Mouse (Mus musculus) hindbrain, embryonic 11.5 days (tissue): ENCODE measurements around the gene Trpc4ap. TPM values are rescaled to one million over a fixed set of nuclear protein-coding genes. Genes with fewer than 3 reads are reported as not detected.

ENCODE experiments used
- ATAC-seq: fragments of 200-750 bp; cut with Nextera tagmentation; 2 replicates; pipeline ENCODE4 v1.8.0; 2017; ENCODE audit warnings: mild to moderate bottlenecking, moderate TSS enrichment, moderate library complexity; ENCODE audit not compliant: low FRiP score
- DNase-seq: peaks from one replicate; pipeline ENCODE4 v3.0.0-alpha.2; 2015; ENCODE audit warnings: low spot score
- H3K27ac ChIP-seq: fragments of 300-500 bp; sonication (generic); 2 replicates; pipeline ENCODE4 v1.5.1; 2014; ENCODE audit warnings: mild to moderate bottlenecking, low read depth, low read length
- H3K27me3 ChIP-seq: fragments of 300-500 bp; sonication (generic); 2 replicates; pipeline ENCODE4 v1.6.1; 2014; ENCODE audit warnings: mild to moderate bottlenecking, low read length, moderate library complexity, mixed read lengths; ENCODE audit not compliant: control insufficient read depth, insufficient read depth
- H3K36me3 ChIP-seq: fragments of 300-500 bp; sonication (generic); 2 replicates; pipeline ENCODE4 v1.6.1; 2014; ENCODE audit warnings: mild to moderate bottlenecking, low read length, moderate library complexity, mixed read lengths; ENCODE audit not compliant: control insufficient read depth, insufficient read depth
- H3K4me1 ChIP-seq: fragments of 300-500 bp; sonication (generic); replicated peaks from 2 replicates; pipeline ENCODE4 v1.6.1; 2014; ENCODE audit warnings: low read length, mixed read lengths; ENCODE audit not compliant: control insufficient read depth, insufficient read depth
- H3K4me2 ChIP-seq: fragments of 300-500 bp; sonication (generic); replicated peaks from 2 replicates; pipeline ENCODE4 v1.6.1; 2014; ENCODE audit warnings: mild to moderate bottlenecking, low read depth, low read length
- H3K4me3 ChIP-seq: fragments of 300-500 bp; sonication (generic); 2 replicates; pipeline ENCODE4 v1.5.1; 2014; ENCODE audit warnings: low read depth, low read length
- H3K9ac ChIP-seq: fragments of 300-500 bp; sonication (generic); 2 replicates; pipeline ENCODE4 v1.6.1; 2014; ENCODE audit warnings: low read depth, low read length
- H3K9me3 ChIP-seq: fragments of 300-500 bp; sonication (generic); 2 replicates; pipeline ENCODE4 v1.6.1; 2016; ENCODE audit warnings: low read length; ENCODE audit not compliant: control insufficient read depth
- WGBS: fragments of 180-500 bp; shearing (Covaris S2); extraction: QIAGEN DNeasy Blood & Tissue Kit; methylation state at CpG from one replicate; pipeline ENCODE4 v1.1.7; 2014; 5-methylcytosine and 5-hydroxymethylcytosine counted together
- polyA plus RNA-seq: library from polyadenylated mRNA; unstranded; fragments of >200 nt; fragmentation: Nextera tagmentation; extraction: Ambion mirVana; gene quantifications from 2 replicates; pipeline ENCODE4 v1.2.1, GENCODE M21; 2014

Gene Trpc4ap
- polyA plus RNA-seq, 1 experiment from 2014 or later = 154 TPM

DNA sequence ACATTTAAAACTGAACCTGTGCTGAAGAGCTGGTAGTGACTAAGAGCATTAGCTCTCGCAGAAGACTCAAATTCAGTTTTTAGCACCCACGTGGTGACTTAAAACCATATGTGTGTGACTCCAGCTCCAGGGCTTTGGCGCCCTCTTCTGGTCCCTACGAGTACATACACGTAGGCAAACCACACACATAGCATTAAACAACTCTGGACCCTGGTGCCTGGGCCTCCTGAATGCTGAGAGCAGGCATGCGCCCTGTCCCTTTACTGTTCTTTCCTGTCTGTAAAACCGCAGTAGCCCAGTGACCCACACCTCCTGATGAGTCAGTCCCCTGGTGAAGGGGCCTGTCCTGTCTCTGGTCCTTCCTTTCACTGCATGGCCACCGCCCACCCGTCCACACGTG lies 67.5 kb downstream of the Trpc4ap start:
- Histone ChIP-seq H3K27ac (no peak overlapping the region), H3K36me3 (no peaks in the 10 kb centered on the region), H3K9me3 (no peaks in the 10 kb centered on the region), H3K4me3 (no peak overlapping the region), H3K9ac (no peak overlapping the region), H3K27me3 (peaks cover 24% of the 10 kb centered on the region), H3K4me2 (no peak overlapping the region), H3K4me1 (peaks cover 9% of the 10 kb centered on the region)
- peak; percentile 72 for DNase-seq
- 35% methylated on average over 10 of the region's 10 CpGs for WGBS
- no peak for ATAC-seq

DNA sequence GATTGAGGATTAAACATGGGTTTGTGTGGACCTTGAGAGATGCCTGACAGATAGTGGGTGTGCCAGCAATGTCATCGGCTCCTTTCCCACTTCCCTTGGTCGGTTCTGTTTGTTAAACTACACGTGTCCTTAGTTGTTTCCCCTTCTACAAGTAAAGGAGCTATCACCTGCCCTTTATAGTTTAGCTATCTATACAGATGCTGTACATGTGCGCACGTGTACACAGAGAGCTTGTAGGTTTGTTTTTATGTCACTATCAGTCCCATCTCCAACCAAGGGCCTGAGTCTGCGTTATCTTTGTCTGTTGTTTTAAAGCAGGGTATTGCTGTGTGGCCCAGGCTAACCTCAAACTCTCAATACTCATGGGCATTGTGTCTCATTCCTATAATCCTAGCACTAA lies 68.2 kb downstream of the Trpc4ap start:
- no peak overlapping the region for H3K27ac ChIP-seq
- no peak for DNase-seq
- WGBS = 90% methylated on average over 6 of the region's 6 CpGs
- ATAC-seq = no peak
- peaks cover 18% of the 10 kb centered on the region for H3K27me3 ChIP-seq
- peaks cover 7% of the 10 kb centered on the region for H3K4me1 ChIP-seq
- H3K9ac ChIP-seq = no peak overlapping the region
- no peak overlapping the region for H3K4me2 ChIP-seq
- no peak overlapping the region for H3K4me3 ChIP-seq
- no peaks in the 10 kb centered on the region for H3K36me3 ChIP-seq
- no peaks in the 10 kb centered on the region for H3K9me3 ChIP-seq

DNA sequence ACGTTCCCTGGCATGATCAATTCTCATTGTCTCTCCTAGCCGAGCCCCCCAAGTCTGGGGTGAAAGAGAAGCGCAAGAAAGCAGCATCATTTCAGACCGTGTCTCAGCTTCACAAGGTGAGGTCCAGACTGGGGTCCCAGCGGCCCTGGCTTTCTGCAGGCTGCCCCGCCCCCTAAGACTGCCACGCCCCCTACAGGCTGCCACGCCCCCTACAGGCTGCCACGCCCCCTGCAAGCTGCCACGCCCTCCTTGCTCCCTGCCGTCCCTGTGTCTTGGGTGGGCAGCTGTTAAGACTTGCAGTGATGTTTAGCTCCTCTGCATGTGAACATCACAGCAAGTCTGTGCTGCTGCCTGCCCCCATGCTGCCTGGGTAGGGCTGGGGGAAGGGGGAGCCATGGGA lies 69.6 kb downstream of the Trpc4ap start:
- ATAC-seq (no peak), DNase-seq (no peak)
- H3K27me3 ChIP-seq = peaks cover 6% of the 10 kb centered on the region
- no peak overlapping the region for H3K4me3 ChIP-seq
- no peak overlapping the region for H3K4me2 ChIP-seq
- H3K4me1 ChIP-seq = peaks cover 6% of the 10 kb centered on the region
- H3K9me3 ChIP-seq = no peaks in the 10 kb centered on the region
- no peak overlapping the region for H3K27ac ChIP-seq
- H3K9ac ChIP-seq = no peak overlapping the region
- 28% methylated on average over 10 of the region's 11 CpGs for WGBS
- H3K36me3 ChIP-seq = no peaks in the 10 kb centered on the region

- Histone ChIP-seq H3K27ac (no peak overlapping the region), H3K9me3 (no peaks in the 10 kb centered on the region), H3K4me1 (no peaks in the 10 kb centered on the region), H3K4me2 (no peak overlapping the region), H3K4me3 (no peak overlapping the region), H3K9ac (no peak overlapping the region), H3K36me3 (no peaks in the 10 kb centered on the region), H3K27me3 (no peaks in the 10 kb centered on the region; the same call in 1 of the 2 replicates)
- DNase-seq (peak; percentile 91), ATAC-seq (peak; percentile 66; the same call in 1 of the 2 replicates)
- WGBS = 25% methylated on average over 8 of the region's 8 CpGs
Observed at GRCm38 (mm10) chr2:155619817-155620216, 72.4 kb downstream of the Trpc4ap start.

DNA sequence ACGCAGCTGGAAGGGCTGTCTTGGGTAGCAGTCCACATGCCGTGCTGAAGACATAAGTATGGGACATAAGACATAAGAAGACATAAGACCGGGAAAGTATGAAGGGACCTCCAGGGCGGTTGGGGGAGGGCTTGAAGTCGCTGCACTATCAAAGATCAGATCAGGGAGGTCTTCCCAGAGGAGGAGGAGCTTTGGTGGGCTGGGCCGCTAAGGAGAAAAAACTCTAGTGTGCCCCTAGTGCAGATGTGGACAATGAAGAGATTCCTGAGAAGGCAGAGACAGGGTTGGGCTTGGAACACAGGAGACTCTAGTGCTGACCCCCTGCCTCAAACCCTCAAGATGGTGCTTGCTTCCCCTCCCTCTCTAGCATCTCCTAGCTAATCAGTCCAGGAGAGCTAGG lies 75.2 kb downstream of the Trpc4ap start:
- no peak overlapping the region for H3K4me2 ChIP-seq
- no peak for ATAC-seq
- H3K36me3 ChIP-seq = no peaks in the 10 kb centered on the region
- no peaks in the 10 kb centered on the region; the same call in 1 of the 2 replicates for H3K27me3 ChIP-seq
- no peak overlapping the region for H3K27ac ChIP-seq
- H3K4me1 ChIP-seq = no peaks in the 10 kb centered on the region
- H3K9me3 ChIP-seq = no peaks in the 10 kb centered on the region
- no peak overlapping the region for H3K4me3 ChIP-seq
- WGBS = 55% methylated on average over 6 of the region's 6 CpGs
- DNase-seq = no peak
- H3K9ac ChIP-seq = no peak overlapping the region

DNA sequence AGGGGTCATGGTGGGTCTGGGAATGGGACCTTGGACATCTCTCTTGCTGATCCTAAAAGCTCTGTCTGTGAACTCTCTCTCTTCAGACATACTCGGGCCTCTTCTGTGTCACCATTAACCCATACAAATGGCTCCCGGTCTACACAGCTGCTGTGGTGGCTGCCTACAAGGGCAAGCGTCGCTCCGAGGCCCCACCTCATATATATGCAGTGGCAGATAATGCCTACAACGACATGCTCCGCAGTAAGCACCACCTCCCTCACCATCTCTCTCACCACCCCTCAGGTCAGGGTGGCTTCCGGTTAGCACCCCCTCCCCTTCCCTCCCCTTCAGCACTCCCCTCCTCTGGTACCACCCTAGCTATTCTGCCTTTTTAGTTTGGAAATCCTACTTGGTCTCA lies 78.2 kb downstream of the Trpc4ap start:
- 63% methylated on average over 8 of the region's 8 CpGs for WGBS
- 0 out of 2 replicates have a peak overlapping the region, but pooled peaks have one; percentile 8 for H3K4me3 ChIP-seq

DNA sequence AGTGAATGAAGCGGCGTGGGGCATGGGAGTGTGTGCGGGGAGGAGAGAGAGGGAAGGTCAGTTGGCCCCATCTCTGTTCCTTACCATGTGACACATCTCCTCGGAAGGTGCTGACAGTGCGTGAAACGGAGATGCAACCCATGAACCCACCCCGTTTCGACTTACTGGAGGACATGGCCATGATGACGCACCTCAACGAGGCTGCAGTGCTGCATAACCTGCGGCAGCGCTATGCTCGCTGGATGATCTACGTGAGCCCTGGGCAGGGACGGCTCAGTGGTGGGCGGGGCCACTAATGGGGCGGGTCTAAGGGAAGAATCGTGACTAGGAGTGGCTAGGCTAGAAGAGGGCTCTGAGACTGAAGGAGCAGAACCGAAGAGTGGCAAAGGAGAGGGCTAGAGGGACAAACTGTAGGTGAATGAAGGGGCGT lies 78.8 kb downstream of the Trpc4ap start:
- Histone ChIP-seq H3K4me1 (no peaks in the 10 kb centered on the region), H3K4me3 (peak overlapping the region; percentile 12; the same call in 1 of the 2 replicates), H3K27ac (no peak overlapping the region), H3K9me3 (no peaks in the 10 kb centered on the region), H3K9ac (no peak overlapping the region), H3K36me3 (no peaks in the 10 kb centered on the region), H3K27me3 (no peaks in the 10 kb centered on the region), H3K4me2 (peak overlapping the region; percentile 28)
- peak; percentile 66; the same call in 1 of the 2 replicates for ATAC-seq
- 5% methylated on average over 20 of the region's 20 CpGs for WGBS
- peak; percentile 70 for DNase-seq

More for the DNA sequence above, 78.2 kb downstream of the Trpc4ap start:
- no peaks in the 10 kb centered on the region for H3K27me3 ChIP-seq
- DNase-seq (no peak), ATAC-seq (no peak)
- H3K27ac ChIP-seq = no peak overlapping the region
- H3K4me2 ChIP-seq = 0 out of 2 replicates have a peak overlapping the region, but pooled peaks have one; percentile 28
- no peak overlapping the region for H3K9ac ChIP-seq
- no peaks in the 10 kb centered on the region for H3K9me3 ChIP-seq
- H3K36me3 ChIP-seq = no peaks in the 10 kb centered on the region
- H3K4me1 ChIP-seq = no peaks in the 10 kb centered on the region

DNA sequence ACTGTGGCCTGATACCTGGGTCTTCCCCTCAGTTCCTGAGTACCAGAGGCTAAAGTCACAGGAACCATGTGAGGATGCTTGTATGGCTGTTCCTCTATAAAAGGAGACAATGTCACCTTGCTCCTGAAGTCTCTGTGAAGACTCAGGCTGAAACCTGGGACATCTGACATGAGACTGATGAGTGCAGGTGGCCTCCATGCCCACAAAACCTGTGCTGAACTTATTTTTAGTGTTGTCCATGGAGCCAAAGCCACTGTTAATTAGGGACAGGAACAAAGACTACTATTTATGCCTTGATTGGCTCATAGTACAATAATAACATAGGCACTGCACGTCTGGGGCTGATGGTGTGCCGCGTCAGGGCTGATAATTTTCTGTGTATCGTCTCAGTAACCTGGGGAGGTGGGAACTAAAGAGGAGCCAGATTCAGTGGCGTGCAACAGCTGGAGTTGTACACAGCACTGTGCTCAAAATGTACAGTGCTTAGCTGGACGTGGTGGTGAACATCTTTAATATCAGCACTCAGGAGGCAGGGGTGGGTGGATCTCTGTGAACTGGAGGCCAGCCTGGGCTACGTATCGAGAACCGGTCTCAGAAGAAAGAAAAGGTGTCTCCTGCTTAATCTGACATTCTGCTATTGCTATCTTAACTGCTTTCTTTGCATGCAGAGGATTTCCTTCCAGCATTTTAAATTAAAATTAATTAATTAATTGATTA lies 80.2 kb downstream of the Trpc4ap start:
- no peak overlapping the region for H3K27ac ChIP-seq
- H3K9ac ChIP-seq = no peak overlapping the region
- H3K4me3 ChIP-seq = no peak overlapping the region
- ATAC-seq = no peak
- no peaks in the 10 kb centered on the region for H3K36me3 ChIP-seq
- H3K27me3 ChIP-seq = no peaks in the 10 kb centered on the region
- no peaks in the 10 kb centered on the region for H3K9me3 ChIP-seq
- H3K4me1 ChIP-seq = no peaks in the 10 kb centered on the region
- DNase-seq = no peak
- 89% methylated on average over 9 of the region's 9 CpGs for WGBS
- no peak overlapping the region for H3K4me2 ChIP-seq

- Histone ChIP-seq H3K9me3 (no peaks in the 10 kb centered on the region), H3K27me3 (no peaks in the 10 kb centered on the region), H3K36me3 (no peaks in the 10 kb centered on the region), H3K4me2 (no peak within 1 kb of the TSS), H3K4me3 (no peak within 1 kb of the TSS), H3K4me1 (no peaks in the 10 kb centered on the region), H3K27ac (no peak within 1 kb of the TSS), H3K9ac (no peak within 1 kb of the TSS)
- ATAC-seq = no peak
- 33% methylated on average over 4 of the region's 4 CpGs for WGBS
- no peak for DNase-seq
Observed at GRCm38 (mm10) chr2:155610978-155611377, 81.2 kb downstream of the Trpc4ap start, which contains the start of gene Myh7b. Gene Myh7b (plus strand): TSS chr2:155611212.
